Mouse (Mus musculus): Measurements from ENCODE around the gene Eya2.

Eya2 gene

DNA sequence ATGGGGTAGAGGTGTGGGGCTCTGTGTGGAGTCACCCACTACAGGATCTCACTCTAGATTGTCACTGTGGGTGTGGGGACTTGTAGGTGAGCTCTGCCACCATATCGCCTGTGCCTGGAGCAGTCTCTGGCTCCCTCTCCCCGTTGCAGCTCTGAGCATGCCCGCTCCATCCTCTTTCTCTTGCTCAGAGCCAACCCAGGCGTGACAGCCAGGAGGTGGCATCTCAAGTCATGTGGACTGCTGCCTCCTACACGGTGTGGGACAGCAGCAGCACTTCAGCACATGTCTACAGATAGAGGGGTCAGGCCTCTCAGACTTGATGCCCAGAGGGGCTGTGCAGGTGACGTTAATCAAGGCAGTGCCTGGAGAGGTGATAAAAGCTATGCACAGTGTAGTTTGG, 57.4 kb downstream of the Eya2 start:
- no peak for DNase-seq (ENCODE audit: low read depth)

DNA sequence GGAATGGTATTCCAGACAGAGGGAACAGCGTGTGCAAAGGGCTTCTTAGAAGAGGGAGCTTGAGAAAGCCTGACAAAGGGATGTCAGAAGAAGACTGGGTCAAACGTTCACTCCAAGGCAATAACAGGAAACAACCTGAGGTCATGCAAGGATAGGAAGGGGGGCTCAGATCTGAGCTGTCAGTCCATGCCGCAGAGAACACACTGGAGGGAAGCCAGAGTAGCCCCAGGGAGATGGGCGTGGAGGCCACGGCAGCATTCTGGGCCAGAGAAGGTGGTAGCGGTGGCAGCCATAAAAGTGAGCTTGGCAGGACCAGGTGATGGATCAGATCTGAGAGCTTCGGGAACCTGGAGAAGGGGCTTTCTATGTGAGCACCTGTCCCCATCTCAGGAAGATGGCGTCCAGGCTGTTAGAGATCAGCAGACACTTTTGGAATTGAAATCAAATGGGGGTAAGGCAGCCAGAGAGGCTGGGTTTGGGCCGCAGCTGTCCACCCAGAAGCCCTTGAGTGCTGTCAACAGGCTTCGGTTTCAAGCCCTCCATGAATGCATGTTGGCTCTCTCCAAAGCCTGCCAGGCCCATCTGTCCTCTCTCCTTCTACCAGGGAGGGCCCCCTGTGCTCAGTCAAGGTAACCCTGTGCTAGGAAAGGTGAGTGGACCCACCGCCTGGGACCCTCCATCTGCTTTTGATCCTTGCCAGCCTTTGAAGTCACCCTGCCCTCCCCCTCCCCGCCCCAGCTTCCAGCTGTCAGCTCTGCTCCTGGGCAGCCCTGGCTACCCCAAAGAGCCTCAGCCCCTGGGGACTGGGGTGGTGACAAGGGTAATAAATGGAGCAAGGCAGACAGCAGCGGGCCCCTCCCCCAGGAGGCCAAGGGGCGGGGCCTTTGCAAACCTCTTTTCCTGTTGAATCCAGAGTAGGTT, 58.4 kb downstream of the Eya2 start:
- DNase-seq (ENCODE audit: low read depth), result peak; percentile 60

DNA sequence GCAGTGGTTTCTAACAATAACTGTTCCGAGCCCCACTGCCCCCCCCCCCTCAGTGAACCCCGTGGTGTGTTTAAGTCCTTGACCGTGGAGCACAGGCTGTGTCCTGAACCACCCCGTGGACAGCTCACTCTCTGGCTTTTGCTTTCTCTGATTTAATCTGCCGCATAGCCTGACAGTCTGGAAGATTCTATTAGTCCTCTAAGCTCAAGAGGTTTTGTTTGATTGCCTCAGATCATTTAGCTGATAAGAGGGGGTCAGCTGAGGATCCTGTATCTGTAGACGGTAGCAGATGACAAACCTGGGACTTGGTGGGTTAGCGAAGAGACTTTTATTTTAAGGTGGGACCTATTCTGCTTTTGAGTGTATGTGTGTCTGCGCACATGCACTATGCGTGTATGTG, 59.3 kb downstream of the Eya2 start:
- DNase-seq (ENCODE audit: low read depth), result peak; percentile 54

DNA sequence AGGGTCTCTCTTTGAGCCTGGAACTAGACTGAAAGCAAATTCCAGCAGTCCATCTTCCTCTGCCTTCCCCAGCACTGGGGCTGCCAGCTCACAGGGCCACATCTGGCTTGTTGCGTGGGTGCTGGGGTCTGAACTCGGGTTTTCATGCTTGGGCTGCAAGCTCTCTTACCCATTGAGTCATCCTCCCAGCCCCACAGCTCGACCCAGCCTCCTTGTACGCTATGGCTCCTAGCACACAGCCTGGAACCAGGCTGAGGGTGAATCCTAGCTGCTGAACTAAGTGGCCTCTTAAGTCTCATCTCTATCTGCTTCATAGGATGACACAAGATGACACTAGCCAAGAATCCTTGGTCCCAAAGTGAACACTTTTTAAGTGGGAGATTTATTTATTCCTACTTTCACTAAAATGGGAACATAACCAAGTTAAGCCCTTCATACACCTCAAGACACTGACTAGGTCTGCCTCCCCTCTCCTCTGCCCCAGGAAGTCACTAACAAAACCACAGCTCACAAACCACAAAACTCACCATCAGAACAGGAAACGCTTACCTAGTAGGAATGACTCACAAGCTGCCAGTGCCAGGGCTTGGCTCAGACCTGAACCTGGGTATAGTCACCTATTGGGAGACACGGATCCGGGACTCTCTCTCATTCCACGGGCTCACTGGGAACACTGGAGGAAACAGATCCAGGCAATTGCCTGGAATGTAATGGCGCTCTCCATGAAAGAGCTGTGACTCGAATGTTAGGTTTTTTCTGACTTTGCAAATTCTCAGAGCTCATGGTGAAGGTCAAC, 60.1 kb downstream of the Eya2 start:
- DNase-seq (ENCODE audit: low read depth), result peak; percentile 94

DNA sequence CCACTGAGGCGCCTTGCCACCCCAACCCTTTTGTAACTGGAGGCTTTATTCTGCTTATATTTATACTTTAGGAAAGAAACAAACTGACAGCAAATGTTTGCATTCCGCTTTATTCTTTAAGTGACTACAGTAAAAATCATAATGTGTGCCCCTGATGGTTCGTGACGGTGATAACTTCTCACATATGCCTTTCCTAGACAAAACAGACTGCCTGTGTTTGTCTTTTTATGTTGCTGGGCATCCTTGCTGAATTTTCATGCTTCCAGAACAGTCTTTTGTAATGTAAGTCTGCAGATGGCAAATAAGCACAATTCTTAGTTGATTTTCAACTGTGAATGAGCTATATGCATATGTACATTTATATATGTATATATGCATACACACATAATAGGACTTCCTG, 61.7 kb downstream of the Eya2 start:
- DNase-seq (ENCODE audit: low read depth), result no peak

DNA sequence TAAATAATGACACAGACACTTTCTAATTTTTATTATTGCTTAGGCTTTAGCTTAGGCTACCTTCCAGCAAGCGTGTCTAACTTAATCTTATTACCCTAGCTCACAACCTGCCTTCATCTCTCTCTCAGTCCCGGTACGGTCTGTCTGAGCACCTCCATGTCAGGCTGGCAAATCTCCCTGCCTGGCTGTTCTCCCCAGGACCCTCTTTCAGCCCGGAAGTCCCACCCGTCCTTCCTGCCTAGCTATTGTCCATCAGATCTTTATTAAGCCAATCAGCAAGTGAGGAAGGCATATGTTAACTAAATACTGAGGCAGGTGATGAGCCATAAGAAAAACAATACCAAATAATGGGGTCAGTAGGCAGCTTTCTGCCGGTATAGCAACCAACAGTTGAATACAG, 62.1 kb downstream of the Eya2 start:
- no peak for DNase-seq (ENCODE audit: low read depth)

DNA sequence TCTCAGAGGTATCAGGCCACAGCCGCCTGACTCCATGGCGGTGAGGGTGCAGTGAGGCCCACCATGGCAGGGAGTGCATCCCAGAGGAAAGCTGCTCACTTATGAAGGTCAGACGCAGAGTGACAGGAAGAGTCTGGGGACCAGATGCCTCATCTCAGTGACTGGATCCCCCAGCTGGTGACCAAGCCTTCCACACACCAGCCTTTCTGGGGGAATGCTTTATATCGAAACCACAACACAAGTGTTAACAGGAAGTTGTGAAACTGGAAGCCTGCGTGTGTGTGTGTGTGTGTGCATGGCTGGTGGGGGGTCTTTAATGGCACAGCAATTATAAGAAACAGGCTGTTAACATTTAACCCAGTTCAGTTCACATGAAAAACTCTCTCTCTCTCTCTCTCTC, 64.7 kb downstream of the Eya2 start:
- DNase-seq (ENCODE audit: low read depth), result peak; percentile 76

DNA sequence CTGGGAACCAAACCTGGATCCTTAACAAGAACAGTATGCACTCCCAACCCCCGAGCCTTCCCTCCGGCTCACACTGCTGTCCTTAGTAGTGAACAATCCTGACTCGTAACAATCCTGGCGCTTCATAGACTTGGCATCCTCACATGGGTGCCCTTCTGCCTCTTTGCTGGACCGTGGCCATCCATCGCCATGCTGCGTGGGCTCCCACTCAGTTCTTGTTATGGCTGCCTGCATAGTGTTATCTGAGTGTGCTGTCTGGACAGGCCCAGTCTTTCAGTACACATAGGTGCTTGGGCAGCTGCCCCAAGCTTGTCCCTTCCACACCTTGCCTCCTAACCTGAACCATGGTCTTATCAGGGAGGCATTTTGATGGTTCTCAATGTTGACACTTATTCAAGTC, 68.4 kb downstream of the Eya2 start:
- no peak for DNase-seq (ENCODE audit: low read depth)

DNA sequence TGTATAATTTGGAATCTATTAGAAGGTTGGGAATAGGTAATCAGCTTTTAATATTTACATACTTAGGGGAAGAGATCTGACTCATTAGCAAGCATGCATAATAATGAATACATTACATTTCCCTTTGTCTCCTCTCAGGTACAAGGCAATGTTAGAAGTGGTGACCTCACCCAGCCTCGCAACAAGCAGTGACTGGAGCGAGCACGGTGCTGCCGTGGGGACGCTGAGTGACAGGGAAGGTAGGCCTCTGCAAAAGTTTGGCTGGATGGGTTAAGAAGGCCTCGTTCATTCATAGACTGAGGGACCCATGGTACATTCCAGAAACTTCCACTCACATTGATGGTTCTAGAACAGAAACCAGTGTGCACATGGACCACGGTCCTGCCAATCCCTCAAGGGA, 69.8 kb downstream of the Eya2 start:
- no peak for DNase-seq (ENCODE audit: low read depth)

DNA sequence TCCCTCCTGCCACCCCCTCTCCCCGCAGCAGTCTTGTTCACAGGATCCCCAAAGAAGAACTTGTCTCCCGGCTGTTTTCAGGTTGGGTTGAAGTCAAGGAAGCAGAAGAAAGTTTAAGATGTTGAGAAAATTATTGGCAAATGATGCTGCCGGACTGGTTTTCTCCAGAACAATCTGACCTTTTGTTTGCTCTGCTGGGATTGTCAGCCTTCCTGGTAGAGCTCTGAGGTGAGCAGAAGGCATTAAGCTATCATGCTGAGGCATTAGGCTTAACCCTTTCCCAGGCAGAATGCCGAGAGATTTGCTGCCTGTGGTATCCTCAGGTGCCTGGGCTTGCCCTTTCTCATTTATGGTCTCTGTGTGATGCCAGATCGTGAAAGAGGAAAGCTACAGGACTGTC, 70.3 kb downstream of the Eya2 start:
- DNase-seq (ENCODE audit: low read depth), result no peak

DNA sequence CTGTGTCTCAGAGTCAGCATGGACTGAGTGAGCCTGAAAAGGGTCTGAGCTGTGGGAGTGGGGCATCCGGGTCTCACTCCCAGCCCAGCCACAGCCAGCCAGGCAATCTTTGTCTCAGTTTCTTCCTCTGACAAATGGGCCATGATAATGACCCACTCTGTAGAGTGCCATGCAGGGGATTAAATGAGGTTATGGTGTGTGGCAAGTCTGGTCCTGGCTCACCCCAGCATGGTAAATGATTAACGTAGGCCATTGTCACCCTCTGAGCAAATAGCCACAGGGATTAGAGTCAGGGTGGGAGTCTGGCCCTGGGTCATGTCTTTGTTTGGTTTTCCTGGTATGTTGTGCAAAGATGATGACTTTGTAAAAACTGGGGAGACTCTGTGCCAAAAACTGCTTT, 72.3 kb downstream of the Eya2 start:
- no peak for DNase-seq (ENCODE audit: low read depth)

DNA sequence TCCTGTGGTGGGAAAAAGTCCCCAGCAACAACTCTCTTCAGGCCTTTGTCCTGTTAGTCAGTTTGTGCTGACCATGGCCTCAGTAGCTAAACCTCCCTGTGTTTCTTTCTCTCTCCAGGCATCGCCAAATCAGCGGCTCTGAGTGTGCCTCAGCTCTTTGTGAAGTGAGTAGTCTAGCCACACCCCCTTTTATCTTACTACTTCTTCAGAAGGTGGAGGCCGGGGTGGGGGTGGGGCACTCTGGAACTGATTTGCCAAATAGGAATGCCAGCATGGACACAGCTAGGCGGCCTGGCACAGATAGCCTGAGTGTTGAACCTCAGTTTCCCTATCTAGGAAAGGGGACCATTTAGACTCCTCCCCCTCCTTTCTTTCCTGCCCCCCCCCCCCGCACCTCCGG, 87.9 kb downstream of the Eya2 start:
- no peak for DNase-seq (ENCODE audit: low read depth)

DNA sequence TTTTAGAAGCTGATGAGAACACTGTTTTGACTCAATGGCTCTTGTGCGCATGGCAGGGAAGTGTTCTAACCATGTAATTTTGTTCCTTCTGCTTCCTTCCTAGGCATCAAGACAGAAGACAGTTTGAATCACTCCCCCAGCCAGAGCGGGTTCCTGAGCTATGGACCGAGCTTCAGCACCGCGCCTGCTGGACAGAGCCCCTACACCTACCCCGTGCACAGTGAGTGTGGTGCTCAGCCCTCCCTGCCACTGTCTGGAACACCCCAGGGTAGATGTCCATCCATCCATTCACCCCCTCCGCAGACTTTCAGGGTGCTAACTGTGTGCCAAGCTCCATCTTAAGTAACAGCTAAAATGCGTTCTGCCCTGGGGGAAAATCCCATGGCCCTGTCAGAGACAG, 92.7 kb downstream of the Eya2 start:
- no peak for DNase-seq (ENCODE audit: low read depth)

DNA sequence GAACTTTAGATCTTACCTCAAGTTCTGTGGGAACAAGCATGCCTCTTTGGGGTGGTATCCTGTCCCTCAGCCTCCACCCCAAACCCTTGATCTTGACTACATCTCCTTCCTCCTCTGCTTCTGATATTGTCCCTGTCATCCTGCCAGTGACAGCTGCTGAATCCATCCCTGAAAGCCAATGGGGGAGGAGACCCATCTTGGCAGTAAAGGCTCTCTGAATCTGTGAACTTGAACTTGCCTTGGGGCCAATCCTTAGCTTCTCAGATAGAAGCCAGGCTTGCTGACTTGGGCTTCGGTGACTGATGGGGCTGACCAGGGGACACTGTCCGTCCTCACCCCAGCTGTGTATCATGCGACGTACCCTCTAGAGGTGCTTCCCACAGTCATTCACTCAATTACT, 94.1 kb downstream of the Eya2 start:
- no peak for DNase-seq (ENCODE audit: low read depth)

DNA sequence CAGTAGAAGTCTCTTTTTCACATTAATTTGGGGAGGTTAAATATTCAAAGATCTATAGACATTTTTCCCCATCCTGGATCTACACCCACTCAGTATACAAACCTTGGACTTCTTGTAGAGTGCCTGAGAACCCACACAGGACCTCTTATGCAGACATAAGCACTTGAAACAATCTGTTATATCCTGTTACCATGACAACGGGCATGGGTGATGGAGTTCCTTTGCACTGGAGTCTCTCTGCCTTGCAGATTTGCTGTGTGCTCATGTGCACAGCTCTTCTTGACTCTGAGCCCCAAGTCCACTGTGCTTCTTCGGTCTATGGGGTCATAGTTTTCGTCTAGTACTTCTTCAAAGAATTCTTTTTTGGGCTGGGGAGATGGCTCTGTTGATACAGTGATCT, 96.2 kb downstream of the Eya2 start:
- DNase-seq (ENCODE audit: low read depth), result no peak

DNA sequence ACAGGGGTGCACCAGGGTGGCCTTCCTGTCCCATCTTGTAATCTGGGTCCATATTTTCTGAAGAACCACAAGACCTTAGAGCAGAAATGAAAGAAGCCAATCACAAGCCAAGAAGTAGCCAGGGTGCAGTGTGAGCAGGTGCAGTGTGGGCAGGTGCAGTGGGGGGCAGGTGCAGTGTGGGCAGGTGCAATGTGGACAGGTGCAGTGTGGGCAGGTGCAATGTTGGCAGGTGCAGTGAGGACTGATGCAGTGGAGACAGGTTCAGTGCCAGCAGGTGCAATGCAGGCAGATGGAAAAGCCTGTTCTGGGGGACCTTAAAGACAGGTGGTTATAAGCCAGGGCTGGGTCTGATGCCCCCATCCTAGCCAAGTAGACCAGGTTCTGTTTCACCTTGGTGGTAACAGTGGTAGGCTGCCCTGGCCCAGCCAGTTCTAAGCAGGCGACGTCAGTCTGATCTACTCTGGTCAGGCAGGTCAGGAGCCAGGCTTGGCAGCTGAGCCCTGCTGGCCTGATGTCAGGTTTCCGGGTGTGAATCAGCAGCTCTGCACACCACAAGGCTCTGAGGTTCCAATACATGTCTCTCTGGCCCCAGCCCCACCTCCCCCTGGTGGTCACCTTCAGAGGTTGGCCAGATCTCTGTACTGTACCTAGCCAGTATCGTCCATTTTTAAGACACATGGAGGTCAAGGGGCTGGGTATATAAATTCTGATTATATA, 98.3 kb downstream of the Eya2 start:
- peak; percentile 94 for DNase-seq (ENCODE audit: low read depth)

DNA sequence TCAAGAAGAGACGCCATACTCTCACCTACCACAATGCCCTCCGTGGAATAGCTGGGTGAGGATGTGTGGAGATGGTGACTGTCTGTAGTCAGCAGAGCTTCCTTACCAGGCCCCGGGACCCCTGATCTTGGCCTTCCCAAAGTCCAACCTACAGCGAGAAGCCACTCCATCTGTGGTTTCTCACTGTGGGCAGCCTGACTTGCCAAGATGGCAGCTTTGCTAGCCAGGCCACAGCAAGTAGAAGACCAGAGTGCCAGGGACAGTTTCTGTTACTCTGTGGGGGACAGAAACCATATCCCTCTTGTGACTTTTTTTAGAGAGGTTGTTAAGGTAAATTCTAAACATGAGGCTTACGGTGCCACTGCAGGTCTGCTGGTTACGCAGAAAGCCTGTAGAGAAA, 99.9 kb downstream of the Eya2 start:
- DNase-seq (ENCODE audit: low read depth), result no peak

DNA sequence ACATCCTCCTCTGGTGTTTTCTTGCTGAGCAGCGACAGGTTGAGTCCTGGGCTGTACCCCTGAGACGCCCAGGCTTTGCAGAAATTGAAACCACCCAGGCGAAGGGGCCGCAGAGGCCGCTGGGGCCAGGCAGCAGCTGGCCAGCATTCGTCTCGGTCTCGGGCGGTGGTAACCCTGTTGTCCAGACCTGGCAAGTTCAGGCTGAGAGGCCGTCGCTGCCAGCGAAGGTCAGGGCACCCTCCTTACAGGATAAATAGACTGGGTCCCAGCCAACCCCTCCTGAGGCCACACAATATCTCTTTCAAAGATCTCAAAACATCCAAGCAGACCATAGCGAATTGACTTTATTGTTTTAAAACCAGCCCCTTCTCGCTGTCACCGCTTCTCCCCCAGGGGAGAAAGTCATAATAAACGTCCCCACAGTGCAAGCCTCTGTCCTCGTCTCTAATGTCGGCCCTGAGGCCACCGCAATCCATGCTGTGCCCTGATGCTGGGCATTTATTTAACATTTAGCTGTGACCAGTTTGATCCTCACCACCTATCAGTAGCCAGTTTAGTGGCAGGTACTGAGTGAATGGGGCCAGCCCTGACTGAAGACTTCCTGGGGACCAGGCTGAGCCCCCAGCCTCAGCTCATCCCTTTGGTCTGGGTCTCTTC, 105.5 kb downstream of the Eya2 start:
- no peak for DNase-seq (ENCODE audit: low read depth)

DNA sequence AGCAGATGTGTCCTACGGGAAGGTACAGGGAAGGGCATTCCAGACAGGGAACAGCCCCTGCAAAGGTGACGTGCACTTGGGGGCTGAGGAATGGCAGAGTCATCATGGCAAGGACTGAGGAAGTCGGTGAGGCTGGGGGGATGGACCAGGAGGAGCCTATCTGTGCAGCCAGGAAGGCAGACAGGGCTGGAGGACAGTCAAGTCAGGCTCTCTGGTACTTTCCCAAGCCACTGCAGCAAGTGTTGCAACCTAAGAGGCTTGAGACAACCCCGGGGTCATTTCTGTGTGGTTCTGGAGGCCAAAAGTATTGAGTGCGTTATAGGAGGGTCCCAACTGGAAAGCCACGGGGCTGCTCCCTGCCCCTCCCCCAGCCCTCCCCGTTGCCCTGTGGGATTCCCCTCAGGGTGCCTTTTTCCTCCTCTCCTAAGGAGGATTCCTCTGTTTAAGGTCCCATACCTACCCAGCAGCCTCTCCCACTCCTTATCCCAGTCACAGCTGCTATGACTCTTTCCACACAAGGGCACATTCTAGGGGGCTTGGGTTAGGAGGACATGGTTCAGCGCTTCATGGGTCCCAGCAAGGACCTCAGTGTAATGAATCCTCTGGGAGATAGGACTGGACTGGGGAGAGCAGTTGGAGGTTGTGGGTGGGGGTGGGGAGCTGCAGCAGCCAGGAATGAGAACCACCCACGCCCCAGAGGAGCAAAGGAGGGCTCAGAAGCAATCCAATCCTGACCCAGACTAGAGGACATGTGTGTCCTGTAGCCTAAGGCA, 108.4 kb downstream of the Eya2 start:
- peak; percentile 29 for DNase-seq (ENCODE audit: low read depth)

DNA sequence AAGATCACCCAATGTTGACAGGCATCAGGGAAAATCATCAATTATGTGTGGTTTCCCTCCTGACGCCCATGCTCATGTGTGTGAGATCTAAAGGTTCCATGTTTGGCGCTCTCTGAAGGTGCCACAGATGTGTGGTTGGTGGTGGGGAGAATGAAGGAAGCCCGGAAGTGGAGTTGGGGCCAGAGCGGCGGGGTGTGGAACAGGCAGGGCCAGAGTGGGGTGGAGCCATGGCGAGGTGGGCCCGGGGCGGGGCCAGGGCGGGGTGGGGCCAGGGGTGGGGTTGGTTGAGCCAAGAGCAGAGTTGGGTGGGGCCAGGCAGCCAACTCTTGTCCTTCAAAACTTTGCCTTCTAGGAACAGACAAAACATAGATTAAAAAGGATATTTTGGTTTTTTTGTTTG, 113.4 kb downstream of the Eya2 start:
- DNase-seq (ENCODE audit: low read depth), result no peak

DNA sequence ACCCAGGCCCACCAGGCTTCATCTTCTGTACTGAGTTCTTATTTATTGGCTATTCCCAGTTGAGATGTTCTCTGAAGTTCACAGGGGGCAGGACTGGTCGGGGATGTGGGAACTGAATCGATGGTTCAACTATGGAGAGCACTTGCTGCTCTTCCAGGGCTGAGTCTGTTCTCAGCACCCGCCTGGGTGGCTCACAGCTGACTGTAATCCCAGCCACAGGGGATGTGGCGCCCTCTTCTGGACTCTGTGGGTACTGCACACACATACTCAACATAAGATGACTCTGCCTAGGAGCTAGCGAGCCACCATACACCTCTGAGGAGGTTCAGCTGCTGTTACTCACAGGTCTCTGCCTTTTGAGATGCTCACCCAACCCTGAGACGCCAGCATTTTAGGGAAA, 121.9 kb downstream of the Eya2 start:
- DNase-seq (ENCODE audit: low read depth), result peak; percentile 23

Data from 416B (cell line).